Mouse (Mus musculus): ENCODE results near the gene Rufy3.
"Not testable (repeated sequence)": the region's sequence is repeated elsewhere in the genome, so short reads cannot be mapped to it uniquely, and the experiment has no call there.

The Rufy3 gene

GRCm38 (mm10) chr5:88564501-88565147 is at the start of gene Rufy3:
Rufy3 (plus strand) TSS chr5:88565040.
- DNase-seq (ENCODE audit: low spot score) = peak; percentile 79

GRCm38 (mm10) chr5:88519232-88519631 is 45.6 kb upstream of the Rufy3 start:
- peak; percentile 5 for DNase-seq (ENCODE audit: low spot score)

- no peak for DNase-seq (ENCODE audit: low spot score)
Observed at GRCm38 (mm10) chr5:88527657-88528056, 37.2 kb upstream of the Rufy3 start, which contains the start of gene Jchain. Jchain (minus strand) TSS chr5:88527891.

- no peak for DNase-seq (ENCODE audit: low spot score)
Observed at GRCm38 (mm10) chr5:88530908-88531307, 33.9 kb upstream of the Rufy3 start.

GRCm38 (mm10) chr5:88534697-88535096 is 30.1 kb upstream of the Rufy3 start:
- DNase-seq (ENCODE audit: low spot score) = no peak

GRCm38 (mm10) chr5:88540845-88541244 is 24.0 kb upstream of the Rufy3 start:
- DNase-seq (ENCODE audit: low spot score) = no peak

- peak; percentile 26 for DNase-seq (ENCODE audit: low spot score)
Observed at GRCm38 (mm10) chr5:88542651-88543282, 22.1 kb upstream of the Rufy3 start.

- not testable (repeated sequence) for DNase-seq (ENCODE audit: low spot score)
Observed at GRCm38 (mm10) chr5:88544411-88544810, 20.4 kb upstream of the Rufy3 start.

- DNase-seq (ENCODE audit: low spot score) = no peak
Observed at GRCm38 (mm10) chr5:88545536-88545935, 19.3 kb upstream of the Rufy3 start.

- no peak for DNase-seq (ENCODE audit: low spot score)
Observed at GRCm38 (mm10) chr5:88553271-88554085, 11.4 kb upstream of the Rufy3 start.

- DNase-seq (ENCODE audit: low spot score) = peak; percentile 96
Observed at GRCm38 (mm10) chr5:88554086-88554886, 10.6 kb upstream of the Rufy3 start, which contains the start of gene Utp3. Utp3 (plus strand) TSS chr5:88554462.

- no peak for DNase-seq (ENCODE audit: low spot score)
Observed at GRCm38 (mm10) chr5:88558991-88559390, 5.8 kb upstream of the Rufy3 start.

- no peak for DNase-seq (ENCODE audit: low spot score)
Observed at GRCm38 (mm10) chr5:88561080-88561814, 3.6 kb upstream of the Rufy3 start.

GRCm38 (mm10) chr5:88562863-88563780 is 1.7 kb upstream of the Rufy3 start:
- DNase-seq (ENCODE audit: low spot score) = no peak

- DNase-seq (ENCODE audit: low spot score) = peak; percentile 49
Observed at GRCm38 (mm10) chr5:88565148-88566033, 551 bp downstream of the Rufy3 start.

- no peak for DNase-seq (ENCODE audit: low spot score)
Observed at GRCm38 (mm10) chr5:88566034-88566841, 1.4 kb downstream of the Rufy3 start.

- DNase-seq (ENCODE audit: low spot score) = no peak
Observed at GRCm38 (mm10) chr5:88569541-88569940, 4.7 kb downstream of the Rufy3 start.

GRCm38 (mm10) chr5:88574829-88575228 is 10.0 kb downstream of the Rufy3 start:
- DNase-seq (ENCODE audit: low spot score) = no peak

Measured in ovary, postnatal 14 days (tissue).